Mouse (Mus musculus) intestine, embryonic 15.5 days (tissue): Measurements from ENCODE around the gene Fnbp1. TPM values are rescaled to one million over a fixed set of nuclear protein-coding genes. Genes with fewer than 3 reads are reported as not detected.
A peak's percentile ranks its signal among the peaks of the same experiment; 100 is the strongest.

ENCODE experiments used
- ATAC-seq: fragments of 200-750 bp; cut with Nextera tagmentation; 2 replicates; pipeline ENCODE4 v1.8.0; 2017; ENCODE audit warnings: moderate TSS enrichment, moderate library complexity
- H3K27ac ChIP-seq: fragments of 300-500 bp; sonication (generic); 2 replicates; pipeline ENCODE4 v1.5.1; 2015; ENCODE audit warnings: mild to moderate bottlenecking, inconsistent platforms
- H3K27me3 ChIP-seq: fragments of 300-500 bp; sonication (generic); replicated peaks from 2 replicates; pipeline ENCODE4 v1.6.1; 2015; ENCODE audit warnings: inconsistent platforms
- H3K36me3 ChIP-seq: fragments of 300-500 bp; sonication (generic); 2 replicates; pipeline ENCODE4 v1.6.1; 2015; ENCODE audit warnings: inconsistent platforms
- H3K4me1 ChIP-seq: fragments of 300-500 bp; sonication (generic); replicated peaks from 2 replicates; pipeline ENCODE4 v1.6.1; 2015; ENCODE audit warnings: inconsistent platforms
- H3K4me2 ChIP-seq: fragments of 300-500 bp; sonication (generic); replicated peaks from 2 replicates; pipeline ENCODE4 v1.6.1; 2015; ENCODE audit warnings: mild to moderate bottlenecking, inconsistent platforms
- H3K4me3 ChIP-seq: fragments of 300-500 bp; sonication (generic); replicated peaks from 2 replicates; pipeline ENCODE4 v1.5.1; 2015; ENCODE audit warnings: inconsistent platforms
- H3K9ac ChIP-seq: fragments of 300-500 bp; sonication (generic); 2 replicates; pipeline ENCODE4 v1.6.1; 2015; ENCODE audit warnings: inconsistent platforms
- H3K9me3 ChIP-seq: fragments of 300-500 bp; sonication (generic); 2 replicates; pipeline ENCODE4 v1.6.1; 2016; ENCODE audit warnings: inconsistent platforms
- WGBS: fragments of 180-500 bp; shearing (Covaris S2); methylation state at CpG from one replicate; pipeline ENCODE4 v1.1.7; 2015; 5-methylcytosine and 5-hydroxymethylcytosine counted together
- polyA plus RNA-seq: library from polyadenylated mRNA; unstranded; fragments of >200 nt; fragmentation: Nextera tagmentation; extraction: Ambion mirVana; gene quantifications from 2 replicates; pipeline ENCODE4 v1.2.1, GENCODE M21; 2015

Gene Fnbp1
- polyA plus RNA-seq, 1 experiment from 2014 or later: 27.3 TPM

GRCm38 (mm10) chr2:31086543-31086942 is 55.3 kb downstream of the Fnbp1 start:
- no peaks in the 10 kb centered on the region for H3K27me3 ChIP-seq
- H3K4me3 ChIP-seq: no peak overlapping the region
- ATAC-seq: no peak
- no peaks in the 10 kb centered on the region for H3K9me3 ChIP-seq
- peaks cover 11% of the 10 kb centered on the region for H3K36me3 ChIP-seq
- no peak overlapping the region for H3K4me2 ChIP-seq
- 0 out of 2 replicates have a peak overlapping the region, but pooled peaks have one; percentile 11 for H3K27ac ChIP-seq
- peaks cover 32% of the 10 kb centered on the region for H3K4me1 ChIP-seq
- H3K9ac ChIP-seq: no peak overlapping the region

- H3K4me3 ChIP-seq: no peak overlapping the region
- ATAC-seq: no peak
- H3K4me2 ChIP-seq: no peak overlapping the region
- no peaks in the 10 kb centered on the region for H3K9me3 ChIP-seq
- H3K27me3 ChIP-seq: no peaks in the 10 kb centered on the region
- H3K9ac ChIP-seq: no peak overlapping the region
- 94% methylated on average over 9 of the region's 9 CpGs for WGBS
- H3K4me1 ChIP-seq: peaks cover 26% of the 10 kb centered on the region
- peaks cover 13% of the 10 kb centered on the region for H3K36me3 ChIP-seq
- no peak overlapping the region for H3K27ac ChIP-seq
These were observed 57.5 kb downstream of the Fnbp1 start for GRCm38 (mm10) chr2:31084169-31084850.

- no peak overlapping the region for H3K9ac ChIP-seq
- WGBS: 87% methylated on average over 8 of the region's 8 CpGs
- peaks cover 17% of the 10 kb centered on the region for H3K4me1 ChIP-seq
- no peak overlapping the region for H3K4me3 ChIP-seq
- ATAC-seq: 0 out of 2 replicates have a peak, but pooled peaks have one; percentile 17
- H3K9me3 ChIP-seq: no peaks in the 10 kb centered on the region
- H3K4me2 ChIP-seq: no peak overlapping the region
- peaks cover 13% of the 10 kb centered on the region for H3K36me3 ChIP-seq
- no peaks in the 10 kb centered on the region for H3K27me3 ChIP-seq
- H3K27ac ChIP-seq: no peak overlapping the region; the same call in 1 of the 2 replicates
These were observed 58.4 kb downstream of the Fnbp1 start for GRCm38 (mm10) chr2:31083372-31083771.

- no peak overlapping the region for H3K27ac ChIP-seq
- no peaks in the 10 kb centered on the region for H3K27me3 ChIP-seq
- no peak overlapping the region for H3K4me3 ChIP-seq
- no peaks in the 10 kb centered on the region for H3K9me3 ChIP-seq
- peaks cover 11% of the 10 kb centered on the region; the same call in 1 of the 2 replicates for H3K4me1 ChIP-seq
- WGBS: 74% methylated on average over 17 of the region's 17 CpGs
- H3K9ac ChIP-seq: no peak overlapping the region
- H3K4me2 ChIP-seq: no peak overlapping the region
- no peak for ATAC-seq
- H3K36me3 ChIP-seq: peaks cover 13% of the 10 kb centered on the region
These were observed 59.2 kb downstream of the Fnbp1 start for GRCm38 (mm10) chr2:31082639-31083038.

GRCm38 (mm10) chr2:31081349-31081748 is 60.5 kb downstream of the Fnbp1 start:
- 53% methylated on average over 4 of the region's 4 CpGs for WGBS
- H3K4me3 ChIP-seq: no peak overlapping the region
- 0 out of 2 replicates have a peak overlapping the region, but pooled peaks have one; percentile 27 for H3K27ac ChIP-seq

GRCm38 (mm10) chr2:31079117-31079516 is 62.7 kb downstream of the Fnbp1 start:
- Histone ChIP-seq H3K9me3 (no peaks in the 10 kb centered on the region), H3K9ac (no peak overlapping the region), H3K36me3 (peaks cover 9% of the 10 kb centered on the region; the same call in 1 of the 2 replicates), H3K4me2 (no peak overlapping the region), H3K27me3 (no peaks in the 10 kb centered on the region), H3K4me1 (no peaks in the 10 kb centered on the region), H3K4me3 (no peak overlapping the region), H3K27ac (no peak overlapping the region)
- no peak for ATAC-seq
- WGBS: 89% methylated on average over 6 of the region's 6 CpGs

More at GRCm38 (mm10) chr2:31081349-31081748, 60.5 kb downstream of the Fnbp1 start:
- ATAC-seq: no peak
- Histone ChIP-seq H3K9me3 (no peaks in the 10 kb centered on the region), H3K9ac (no peak overlapping the region), H3K4me1 (no peaks in the 10 kb centered on the region), H3K27me3 (no peaks in the 10 kb centered on the region), H3K36me3 (peaks cover 13% of the 10 kb centered on the region), H3K4me2 (no peak overlapping the region)

GRCm38 (mm10) chr2:31077574-31077973 is 64.2 kb downstream of the Fnbp1 start:
- H3K9me3 ChIP-seq: no peaks in the 10 kb centered on the region; the same call in 1 of the 2 replicates
- 0 out of 2 replicates have a peak, but pooled peaks cover 2% of the 10 kb centered on the region for H3K36me3 ChIP-seq
- no peaks in the 10 kb centered on the region for H3K4me1 ChIP-seq
- H3K27ac ChIP-seq: no peak overlapping the region
- WGBS: 60% methylated on average over 5 of the region's 5 CpGs
- H3K9ac ChIP-seq: no peak overlapping the region
- no peak overlapping the region for H3K4me2 ChIP-seq
- H3K4me3 ChIP-seq: no peak overlapping the region
- no peaks in the 10 kb centered on the region for H3K27me3 ChIP-seq
- ATAC-seq: no peak

- 91% methylated on average over 16 of the region's 16 CpGs for WGBS
- Histone ChIP-seq H3K9ac (no peak overlapping the region), H3K4me2 (no peak overlapping the region), H3K27me3 (no peaks in the 10 kb centered on the region), H3K9me3 (no peaks in the 10 kb centered on the region; the same call in 1 of the 2 replicates), H3K36me3 (0 out of 2 replicates have a peak, but pooled peaks cover 2% of the 10 kb centered on the region), H3K4me3 (no peak overlapping the region), H3K27ac (no peak overlapping the region), H3K4me1 (no peaks in the 10 kb centered on the region)
- no peak for ATAC-seq
These were observed 65.3 kb downstream of the Fnbp1 start for GRCm38 (mm10) chr2:31076351-31077140.

GRCm38 (mm10) chr2:31075836-31076235 is 66.0 kb downstream of the Fnbp1 start:
- no peak overlapping the region for H3K4me2 ChIP-seq
- H3K4me1 ChIP-seq: no peaks in the 10 kb centered on the region
- ATAC-seq: no peak
- no peaks in the 10 kb centered on the region; the same call in 1 of the 2 replicates for H3K9me3 ChIP-seq
- 95% methylated on average over 7 of the region's 7 CpGs for WGBS
- no peaks in the 10 kb centered on the region for H3K27me3 ChIP-seq
- H3K4me3 ChIP-seq: no peak overlapping the region
- no peak overlapping the region for H3K27ac ChIP-seq
- H3K9ac ChIP-seq: no peak overlapping the region
- H3K36me3 ChIP-seq: 0 out of 2 replicates have a peak, but pooled peaks cover 1% of the 10 kb centered on the region

GRCm38 (mm10) chr2:31075168-31075567 is 66.6 kb downstream of the Fnbp1 start:
- Histone ChIP-seq H3K36me3 (no peaks in the 10 kb centered on the region), H3K4me2 (no peak overlapping the region), H3K9ac (no peak overlapping the region), H3K4me3 (no peak overlapping the region), H3K4me1 (no peaks in the 10 kb centered on the region), H3K27me3 (no peaks in the 10 kb centered on the region), H3K9me3 (no peaks in the 10 kb centered on the region; the same call in 1 of the 2 replicates), H3K27ac (no peak overlapping the region)
- ATAC-seq: no peak
- WGBS: 93% methylated on average over 2 of the region's 2 CpGs

- Histone ChIP-seq H3K4me3 (no peak overlapping the region), H3K9ac (no peak overlapping the region), H3K4me2 (no peak overlapping the region), H3K36me3 (no peaks in the 10 kb centered on the region), H3K27ac (no peak overlapping the region), H3K9me3 (no peaks in the 10 kb centered on the region; the same call in 1 of the 2 replicates), H3K4me1 (0 out of 2 replicates have a peak, but pooled peaks cover 3% of the 10 kb centered on the region), H3K27me3 (no peaks in the 10 kb centered on the region)
- no peak for ATAC-seq
- WGBS: 92% methylated on average over 7 of the region's 7 CpGs
These were observed 72.3 kb downstream of the Fnbp1 start for GRCm38 (mm10) chr2:31069506-31069905.

GRCm38 (mm10) chr2:31069114-31069445 is 72.7 kb downstream of the Fnbp1 start:
- H3K9me3 ChIP-seq: no peaks in the 10 kb centered on the region; the same call in 1 of the 2 replicates
- ATAC-seq: no peak
- no peak overlapping the region for H3K9ac ChIP-seq
- 0 out of 2 replicates have a peak, but pooled peaks cover 3% of the 10 kb centered on the region for H3K4me1 ChIP-seq
- no peak overlapping the region for H3K4me3 ChIP-seq
- no peaks in the 10 kb centered on the region for H3K36me3 ChIP-seq
- no peaks in the 10 kb centered on the region for H3K27me3 ChIP-seq
- no peak overlapping the region for H3K4me2 ChIP-seq
- H3K27ac ChIP-seq: 0 out of 2 replicates have a peak overlapping the region, but pooled peaks have one; percentile 51
- 89% methylated on average over 4 of the region's 4 CpGs for WGBS
